Mouse (Mus musculus) retina, adult 2 months (tissue): Measurements from ENCODE around the gene Supv3l1.
A peak's percentile ranks its signal among the peaks of the same experiment; 100 is the strongest.
"Not testable (repeated sequence)": the region's sequence is repeated elsewhere in the genome, so short reads cannot be mapped to it uniquely, and the experiment has no call there.

ENCODE experiments used
- DNase-seq: peaks from one replicate; pipeline ENCODE4 v3.0.0-alpha.2; 2012; ENCODE audit warnings: low read depth, low spot score

The Supv3l1 gene

GRCm38 (mm10) chr10:62449364-62450279 is at the start of gene Supv3l1, which contains the start of gene 4930507D05Rik:
Gene Supv3l1, minus strand, starts transcription at chr10:62449738.
Gene 4930507D05Rik, plus strand, starts transcription at chr10:62449489.
- DNase-seq: peak; percentile 86

GRCm38 (mm10) chr10:62491681-62492080 is 42.1 kb upstream of the Supv3l1 start:
- DNase-seq: not testable (repeated sequence)

- DNase-seq: peak; percentile 8
Observed at GRCm38 (mm10) chr10:62488266-62488665, 38.7 kb upstream of the Supv3l1 start.

GRCm38 (mm10) chr10:62486618-62487415 is 37.3 kb upstream of the Supv3l1 start, which contains the start of gene Vps26a:
Gene Vps26a, minus strand, starts transcription at chr10:62486805.
- DNase-seq: peak; percentile 98

- peak; percentile 3 for DNase-seq
Observed at GRCm38 (mm10) chr10:62485878-62486582, 36.5 kb upstream of the Supv3l1 start.

- DNase-seq: no peak
Observed at GRCm38 (mm10) chr10:62481108-62481852, 31.7 kb upstream of the Supv3l1 start.

- no peak for DNase-seq
Observed at GRCm38 (mm10) chr10:62476980-62477379, 27.4 kb upstream of the Supv3l1 start.

GRCm38 (mm10) chr10:62474944-62475343 is 25.4 kb upstream of the Supv3l1 start:
- no peak for DNase-seq

GRCm38 (mm10) chr10:62471105-62471504 is 21.6 kb upstream of the Supv3l1 start:
- no peak for DNase-seq

GRCm38 (mm10) chr10:62469736-62470135 is 20.2 kb upstream of the Supv3l1 start:
- DNase-seq: no peak

GRCm38 (mm10) chr10:62461321-62461720 is 11.8 kb upstream of the Supv3l1 start:
- no peak for DNase-seq

GRCm38 (mm10) chr10:62452001-62452400 is 2.5 kb upstream of the Supv3l1 start:
- DNase-seq: not testable (repeated sequence)

- no peak for DNase-seq
Observed at GRCm38 (mm10) chr10:62450280-62450640, 722 bp upstream of the Supv3l1 start.

GRCm38 (mm10) chr10:62430427-62430826 is 19.1 kb downstream of the Supv3l1 start:
- no peak for DNase-seq

- DNase-seq: no peak
Observed at GRCm38 (mm10) chr10:62425081-62425871, 24.3 kb downstream of the Supv3l1 start.

- no peak for DNase-seq
Observed at GRCm38 (mm10) chr10:62422255-62422654, 27.3 kb downstream of the Supv3l1 start, which contains the start of gene Hkdc1. Gene Hkdc1, minus strand, starts transcription at chr10:62422491.

GRCm38 (mm10) chr10:62421127-62421526 is 28.4 kb downstream of the Supv3l1 start:
- DNase-seq: no peak

GRCm38 (mm10) chr10:62420399-62420798 is 29.1 kb downstream of the Supv3l1 start:
- no peak for DNase-seq

- DNase-seq: no peak
Observed at GRCm38 (mm10) chr10:62419422-62419821, 30.1 kb downstream of the Supv3l1 start.

GRCm38 (mm10) chr10:62418831-62419356 is 30.6 kb downstream of the Supv3l1 start:
- DNase-seq: no peak
